Mouse (Mus musculus) midbrain, embryonic 10.5 days (tissue): ENCODE data around the gene Irf2bp1. TPM values are rescaled to one million over a fixed set of nuclear protein-coding genes. Genes with fewer than 3 reads are reported as not detected.
A peak's percentile ranks its signal among the peaks of the same experiment; 100 is the strongest.

ENCODE experiments used
- DNase-seq: peaks from one replicate; pipeline ENCODE4 v3.0.0-alpha.2; 2017; ENCODE audit warnings: low spot score
- H3K27ac ChIP-seq: fragments of 300-500 bp; sonication (generic); replicated peaks from 2 replicates; pipeline ENCODE4 v1.5.1; 2016; ENCODE audit warnings: mild to moderate bottlenecking
- H3K27me3 ChIP-seq: fragments of 300-500 bp; sonication (generic); 2 replicates; pipeline ENCODE4 v1.6.1; 2016; ENCODE audit warnings: low read depth, mild to moderate bottlenecking; ENCODE audit not compliant: poor library complexity, severe bottlenecking
- H3K36me3 ChIP-seq: fragments of 300-500 bp; sonication (generic); 2 replicates; pipeline ENCODE4 v1.6.1; 2016; ENCODE audit warnings: mild to moderate bottlenecking, moderate library complexity
- H3K4me1 ChIP-seq: fragments of 300-500 bp; sonication (generic); 2 replicates; pipeline ENCODE4 v1.6.1; 2016
- H3K4me3 ChIP-seq: fragments of 300-500 bp; sonication (generic); 2 replicates; pipeline ENCODE4 v1.5.1; 2016; ENCODE audit warnings: mild to moderate bottlenecking, moderate library complexity
- H3K9me3 ChIP-seq: fragments of 300-500 bp; sonication (generic); replicated peaks from 2 replicates; pipeline ENCODE4 v1.6.1; 2016; ENCODE audit warnings: mild to moderate bottlenecking
- WGBS: fragments of 180-500 bp; shearing (Covaris S2); methylation state at CpG from one replicate; pipeline ENCODE4 v1.1.7; 2016; 5-methylcytosine and 5-hydroxymethylcytosine counted together
- polyA plus RNA-seq: library from polyadenylated mRNA; unstranded; fragments of >200 nt; fragmentation: Nextera tagmentation; extraction: Ambion mirVana; gene quantifications from 2 replicates; pipeline ENCODE4 v1.2.1, GENCODE M21; 2016

The Irf2bp1 gene
- polyA plus RNA-seq, 1 experiment from 2014 or later = 23.5 TPM

DNA sequence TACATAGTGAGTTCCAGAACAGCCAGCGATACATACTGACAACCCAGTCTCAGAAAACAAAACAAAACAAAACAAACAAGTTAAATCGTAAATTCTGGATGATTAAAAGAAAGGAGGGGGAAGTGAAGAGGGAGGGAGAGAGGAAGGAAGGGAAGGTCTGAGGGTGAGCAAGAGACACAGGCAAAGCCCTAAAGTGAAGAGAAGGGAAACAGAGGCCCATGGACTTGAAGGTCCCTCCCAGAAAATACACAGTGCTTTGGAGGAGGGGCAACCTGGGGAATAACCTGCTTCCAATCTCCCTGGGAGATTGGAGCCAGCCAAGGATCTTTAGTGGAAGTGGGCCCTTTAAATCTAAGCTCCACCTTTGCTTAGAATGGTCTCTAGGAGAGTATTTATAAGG lies 16.7 kb upstream of the Irf2bp1 start, which contains the start of gene Nanos2:
TSS of gene Nanos2 (plus strand) at position 301 of the 400 bp plus-strand sequence.
- DNase-seq = no peak
- H3K27me3 ChIP-seq = peaks cover 14% of the 10 kb centered on the region
- H3K9me3 ChIP-seq = no peaks in the 10 kb centered on the region
- no peaks in the 10 kb centered on the region for H3K36me3 ChIP-seq
- H3K27ac ChIP-seq = no peak within 1 kb of the TSS
- H3K4me1 ChIP-seq = peaks cover 24% of the 10 kb centered on the region
- no peak within 1 kb of the TSS for H3K4me3 ChIP-seq
- WGBS = 84% methylated on average over 2 of the region's 2 CpGs

DNA sequence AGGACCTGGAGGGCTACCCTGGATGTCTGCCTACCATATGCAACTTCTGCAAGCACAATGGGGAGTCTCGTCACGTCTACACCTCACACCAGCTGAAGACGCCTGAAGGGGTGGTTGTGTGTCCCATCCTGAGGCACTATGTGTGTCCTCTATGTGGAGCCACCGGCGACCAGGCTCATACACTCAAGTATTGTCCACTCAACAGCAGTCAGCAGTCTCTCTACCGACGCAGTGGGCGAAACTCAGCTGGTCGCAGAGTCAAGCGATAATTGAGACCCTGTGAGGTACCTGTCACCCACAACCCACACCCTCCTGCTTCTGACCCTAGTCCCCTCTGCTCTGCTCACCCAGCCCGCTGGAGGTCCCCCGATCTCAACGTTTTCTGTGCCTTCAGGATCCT lies 16.1 kb upstream of the Irf2bp1 start:
- Histone ChIP-seq H3K4me3 (no peak overlapping the region), H3K27me3 (peaks cover 20% of the 10 kb centered on the region), H3K9me3 (no peaks in the 10 kb centered on the region), H3K4me1 (peaks cover 31% of the 10 kb centered on the region), H3K36me3 (no peaks in the 10 kb centered on the region), H3K27ac (no peak overlapping the region)
- WGBS = 79% methylated on average over 13 of the region's 13 CpGs
- no peak for DNase-seq

DNA sequence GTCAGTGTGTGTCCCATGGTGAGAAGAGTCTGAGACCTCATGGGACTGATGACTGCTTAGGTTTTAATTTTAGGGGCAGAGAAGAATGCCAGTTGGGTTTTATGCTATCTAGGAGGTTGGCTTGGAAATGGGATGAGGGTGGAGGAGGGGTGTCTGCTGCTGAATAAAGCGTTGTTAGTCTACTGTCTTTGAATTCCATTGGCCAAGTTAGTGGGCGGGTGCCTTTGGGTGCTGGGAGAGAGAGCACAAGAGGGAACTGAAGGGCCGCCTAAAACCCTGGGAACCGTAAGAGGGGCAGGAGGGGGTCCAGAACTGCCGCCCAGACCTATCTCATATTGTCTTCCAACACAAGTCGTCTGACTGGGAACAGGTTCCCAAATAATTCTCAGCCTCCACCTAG lies 15.1 kb upstream of the Irf2bp1 start:
- DNase-seq = no peak
- peaks cover 31% of the 10 kb centered on the region for H3K27me3 ChIP-seq
- 64% methylated on average over 6 of the region's 6 CpGs for WGBS

DNA sequence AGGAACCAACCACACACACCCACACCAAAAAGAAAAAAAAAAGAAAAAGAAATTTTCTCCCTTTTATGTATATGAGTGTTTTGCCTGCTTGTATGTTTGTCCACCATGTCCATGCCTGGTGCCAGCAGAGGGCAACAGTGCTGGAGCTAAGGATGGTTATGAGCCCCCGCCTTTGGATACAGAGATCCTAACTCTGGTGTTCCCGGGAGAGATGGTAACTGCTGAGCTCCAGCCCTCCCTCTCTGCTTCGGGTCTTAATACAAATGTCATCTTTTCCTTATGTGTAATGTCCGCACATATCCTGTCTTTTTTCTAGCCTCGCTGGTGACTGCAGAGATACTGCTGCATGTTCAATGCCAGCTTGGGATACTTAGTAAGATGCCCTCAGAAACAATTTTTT lies 13.8 kb upstream of the Irf2bp1 start:
- peaks cover 36% of the 10 kb centered on the region for H3K4me1 ChIP-seq
- H3K4me3 ChIP-seq = peak overlapping the region; percentile 63
- no peaks in the 10 kb centered on the region for H3K36me3 ChIP-seq
- no peaks in the 10 kb centered on the region for H3K9me3 ChIP-seq
- peak; percentile 37 for DNase-seq
- 10% methylated on average over 5 of the region's 5 CpGs for WGBS
- H3K27ac ChIP-seq = peak overlapping the region; percentile 85
- H3K27me3 ChIP-seq = peaks cover 35% of the 10 kb centered on the region

More for the DNA sequence above, 15.1 kb upstream of the Irf2bp1 start:
- no peaks in the 10 kb centered on the region for H3K9me3 ChIP-seq
- H3K27ac ChIP-seq = no peak overlapping the region
- no peaks in the 10 kb centered on the region for H3K36me3 ChIP-seq
- H3K4me1 ChIP-seq = peaks cover 36% of the 10 kb centered on the region
- H3K4me3 ChIP-seq = no peak overlapping the region

DNA sequence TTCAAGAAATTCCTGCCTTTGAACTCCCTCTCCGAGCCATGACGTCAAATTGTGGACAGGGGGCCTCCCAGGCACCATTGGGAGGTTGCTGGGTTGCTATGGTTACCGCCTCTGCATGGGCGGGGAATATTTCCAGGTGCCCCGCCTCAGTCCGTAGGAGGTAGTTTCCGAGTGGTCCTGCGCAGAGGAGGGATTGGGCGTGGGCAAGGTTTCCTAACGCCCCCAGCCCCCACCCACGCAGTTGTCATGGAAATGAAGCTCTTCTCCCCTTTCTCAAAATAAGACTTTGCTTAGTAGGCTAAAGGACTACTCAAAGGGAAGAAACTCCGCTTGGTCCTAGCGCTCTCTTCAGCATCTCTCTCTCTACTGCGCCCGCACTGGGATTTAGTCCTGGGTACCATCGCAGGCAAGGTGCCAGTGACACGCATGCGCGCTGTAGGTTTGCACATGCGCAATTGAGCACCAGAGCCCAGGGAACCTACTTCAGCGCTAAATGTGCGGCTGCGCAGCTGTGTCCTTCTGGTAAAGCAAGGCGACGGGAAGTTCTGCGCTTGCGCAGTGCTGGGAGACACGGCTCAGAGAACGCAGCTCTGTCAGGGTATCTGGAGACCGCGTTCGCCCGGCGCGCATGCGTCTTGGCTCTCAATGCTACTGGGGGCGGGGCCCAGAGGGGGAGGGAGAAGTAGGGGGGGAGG lies 13.1 kb upstream of the Irf2bp1 start, which contains the start of gene Mypop:
TSS of gene Mypop (plus strand) at position 645 of the 695 bp plus-strand sequence.
- Histone ChIP-seq H3K4me1 (peaks cover 36% of the 10 kb centered on the region), H3K27ac (peak within 1 kb of the TSS; percentile 85), H3K9me3 (no peaks in the 10 kb centered on the region), H3K27me3 (peaks cover 35% of the 10 kb centered on the region), H3K36me3 (no peaks in the 10 kb centered on the region), H3K4me3 (peak within 1 kb of the TSS; percentile 63)
- DNase-seq = peak; percentile 100
- WGBS = under 1% methylated on average over 37 of the region's 37 CpGs

DNA sequence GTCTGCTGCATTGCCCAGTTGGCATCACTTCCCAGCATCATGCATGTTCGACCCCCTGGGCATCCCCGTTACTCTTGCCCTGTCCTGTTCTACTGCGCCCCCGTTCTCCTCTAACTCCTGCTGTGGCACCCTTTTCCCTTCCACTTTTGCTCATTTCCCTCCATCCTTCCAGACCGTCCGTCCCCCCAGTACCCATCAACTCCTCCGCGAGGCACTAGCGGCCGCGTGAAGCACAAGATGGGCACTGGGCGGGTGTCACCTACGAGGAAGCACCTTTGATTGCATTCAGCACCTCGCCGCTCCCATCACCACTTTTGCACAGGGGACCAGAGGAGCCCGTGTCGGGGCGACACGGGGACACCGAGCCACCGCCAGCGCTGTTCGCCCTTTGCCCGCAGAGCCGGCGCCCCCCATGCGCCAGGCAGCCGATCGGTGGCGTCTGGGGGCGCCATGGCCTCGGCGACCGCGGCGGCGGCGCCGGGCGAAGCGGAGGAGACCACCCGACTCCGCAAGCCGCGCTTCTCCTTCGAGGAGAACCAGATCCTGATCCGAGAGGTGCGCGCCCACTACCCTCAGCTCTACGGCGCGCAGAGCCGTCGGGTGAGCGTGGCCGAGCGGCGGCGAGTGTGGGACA lies 12.1 kb upstream of the Irf2bp1 start:
- no peaks in the 10 kb centered on the region for H3K9me3 ChIP-seq
- H3K4me1 ChIP-seq = peaks cover 36% of the 10 kb centered on the region
- peak overlapping the region; percentile 85 for H3K27ac ChIP-seq
- peaks cover 10% of the 10 kb centered on the region for H3K36me3 ChIP-seq
- under 1% methylated on average over 59 of the region's 59 CpGs for WGBS
- H3K4me3 ChIP-seq = peak overlapping the region; percentile 63
- peak; percentile 52 for DNase-seq
- peaks cover 35% of the 10 kb centered on the region for H3K27me3 ChIP-seq

DNA sequence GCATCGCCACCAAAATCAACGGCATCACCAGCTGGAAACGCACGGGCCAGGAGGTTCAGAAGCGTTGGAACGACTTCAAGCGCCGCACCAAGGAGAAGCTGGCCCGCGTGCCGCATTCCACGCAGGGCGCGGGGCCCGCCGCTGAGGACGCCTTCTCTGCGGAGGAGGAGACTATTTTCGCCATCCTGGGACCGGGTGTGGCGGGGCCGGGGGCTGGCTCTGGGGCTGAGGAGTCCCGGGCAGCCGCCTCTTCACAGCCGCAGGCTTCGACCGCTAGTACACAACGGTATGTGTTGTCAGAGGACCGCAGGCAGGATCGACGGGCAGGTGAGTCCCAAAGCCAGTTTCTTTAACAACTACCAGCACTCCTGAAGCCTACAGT lies 11.6 kb upstream of the Irf2bp1 start:
- Histone ChIP-seq H3K9me3 (no peaks in the 10 kb centered on the region), H3K36me3 (peaks cover 13% of the 10 kb centered on the region), H3K4me3 (peak overlapping the region; percentile 63), H3K27ac (peak overlapping the region; percentile 85), H3K4me1 (peaks cover 36% of the 10 kb centered on the region), H3K27me3 (peaks cover 35% of the 10 kb centered on the region)
- DNase-seq = no peak
- WGBS = 3% methylated on average over 31 of the region's 31 CpGs

DNA sequence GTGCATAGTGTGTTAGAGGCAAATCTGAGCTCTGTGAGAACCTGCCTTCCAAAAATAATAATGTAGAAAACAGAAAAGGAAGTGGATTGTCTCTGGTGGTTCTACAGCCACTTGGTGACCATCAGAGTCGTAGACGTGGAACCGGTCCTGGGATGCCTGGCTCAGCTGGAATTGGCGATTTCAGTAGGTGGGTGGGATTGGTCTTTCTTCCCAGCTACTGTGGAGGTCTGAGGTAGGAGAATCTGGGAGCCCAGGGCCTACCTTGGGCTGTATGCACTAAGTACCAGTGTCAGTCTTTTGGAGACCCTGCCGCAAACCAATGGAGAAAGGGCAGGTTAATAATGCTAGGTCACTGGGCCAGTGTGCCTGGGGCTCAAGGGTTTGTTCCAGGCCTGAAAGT lies 10.8 kb upstream of the Irf2bp1 start:
- H3K9me3 ChIP-seq = no peaks in the 10 kb centered on the region
- H3K4me3 ChIP-seq = peak overlapping the region; percentile 63; the same call in 1 of the 2 replicates
- H3K27ac ChIP-seq = no peak overlapping the region
- no peak for DNase-seq
- H3K4me1 ChIP-seq = peaks cover 36% of the 10 kb centered on the region
- H3K27me3 ChIP-seq = peaks cover 35% of the 10 kb centered on the region
- WGBS = 91% methylated on average over 5 of the region's 5 CpGs
- H3K36me3 ChIP-seq = peaks cover 16% of the 10 kb centered on the region

DNA sequence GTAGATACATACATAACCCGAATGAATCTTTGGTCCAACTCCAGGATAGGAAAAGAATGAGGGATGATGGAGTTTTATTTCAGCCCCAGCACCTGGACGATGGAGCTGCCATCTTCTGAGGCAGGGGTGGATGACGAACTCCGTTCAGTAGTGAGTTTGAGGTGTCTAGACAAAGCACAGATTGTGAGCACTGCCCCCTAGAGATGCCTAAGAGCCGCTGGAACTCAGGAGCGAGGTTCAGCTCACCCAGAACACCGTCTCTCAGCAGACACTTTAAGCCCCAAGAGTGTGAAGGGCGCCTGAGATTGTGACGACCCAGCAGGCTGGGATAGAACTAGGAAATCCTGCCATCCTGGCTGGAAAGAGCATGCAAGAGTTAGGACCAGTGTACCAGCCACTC lies 5.0 kb upstream of the Irf2bp1 start:
- DNase-seq = no peak
- Histone ChIP-seq H3K36me3 (peaks cover 21% of the 10 kb centered on the region), H3K27me3 (peaks cover 4% of the 10 kb centered on the region), H3K4me3 (no peak overlapping the region), H3K9me3 (no peaks in the 10 kb centered on the region), H3K4me1 (peaks cover 41% of the 10 kb centered on the region), H3K27ac (0 out of 2 replicates have a peak overlapping the region, but pooled peaks have one; percentile 7)
- WGBS = 45% methylated on average over 9 of the region's 9 CpGs

DNA sequence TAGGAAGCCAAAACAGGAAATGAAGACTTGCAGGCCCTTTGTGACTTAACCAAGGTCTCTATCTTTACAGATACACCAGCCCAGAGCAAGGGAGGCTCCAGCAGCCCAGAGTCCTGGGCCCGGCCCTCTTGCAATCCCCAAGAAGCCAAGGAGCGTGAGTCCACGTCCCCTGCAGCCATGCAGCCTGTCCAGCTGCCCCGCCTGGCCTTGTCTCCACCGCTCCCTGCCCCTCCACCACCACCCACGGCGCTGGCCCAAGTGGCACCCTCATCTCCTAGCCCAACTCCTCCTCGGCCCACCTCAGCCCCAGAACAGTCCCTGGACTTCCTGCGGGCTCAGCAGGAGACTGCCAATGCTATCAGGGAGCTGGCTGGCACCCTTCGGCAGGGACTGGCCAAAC lies 3.4 kb upstream of the Irf2bp1 start:
- no peaks in the 10 kb centered on the region for H3K27me3 ChIP-seq
- peaks cover 28% of the 10 kb centered on the region for H3K36me3 ChIP-seq
- peak overlapping the region; percentile 75 for H3K27ac ChIP-seq
- H3K4me3 ChIP-seq = peak overlapping the region; percentile 50
- H3K4me1 ChIP-seq = peaks cover 54% of the 10 kb centered on the region
- 63% methylated on average over 10 of the region's 10 CpGs for WGBS
- no peak for DNase-seq
- H3K9me3 ChIP-seq = no peaks in the 10 kb centered on the region

DNA sequence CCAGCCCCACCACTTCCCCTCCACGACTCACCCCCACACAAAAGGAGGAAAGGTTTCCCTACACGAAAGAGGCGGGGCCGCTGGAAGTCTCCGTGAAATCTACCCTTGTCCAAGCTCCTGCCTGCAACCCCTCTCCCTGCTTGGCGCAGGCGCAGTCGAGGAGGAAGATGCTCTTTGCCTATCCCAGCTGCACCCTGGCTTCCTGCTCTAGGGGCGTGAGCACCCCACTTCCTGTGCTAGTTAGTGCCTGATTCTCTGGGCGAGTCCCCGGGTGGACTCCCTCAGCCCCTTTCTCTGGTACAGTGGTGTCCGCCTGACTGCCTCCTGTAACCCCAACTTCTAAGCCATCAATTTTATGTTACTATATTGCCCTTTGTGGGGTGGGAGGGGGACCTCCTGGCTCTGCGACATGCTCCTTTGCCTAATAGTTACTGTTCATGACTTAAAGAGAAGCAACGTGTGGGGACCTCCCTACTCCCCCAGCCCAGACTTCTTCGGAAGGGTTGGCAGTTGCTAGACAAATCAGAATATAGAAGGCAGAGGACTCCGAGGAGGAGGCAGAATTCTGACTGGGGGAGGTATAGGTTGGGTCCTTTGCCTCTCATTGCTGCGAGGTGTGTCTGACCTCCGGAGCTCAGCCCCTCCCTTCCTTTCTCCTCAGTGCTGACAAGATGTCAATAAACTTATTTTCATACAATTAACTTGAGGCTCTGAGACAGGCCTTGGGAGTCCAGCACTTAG lies 2.6 kb upstream of the Irf2bp1 start:
- peaks cover 32% of the 10 kb centered on the region for H3K36me3 ChIP-seq
- 46% methylated on average over 18 of the region's 18 CpGs for WGBS
- H3K4me1 ChIP-seq = peaks cover 62% of the 10 kb centered on the region
- H3K4me3 ChIP-seq = peak overlapping the region; percentile 50
- H3K27ac ChIP-seq = peak overlapping the region; percentile 75
- H3K27me3 ChIP-seq = no peaks in the 10 kb centered on the region
- DNase-seq = peak; percentile 56
- no peaks in the 10 kb centered on the region for H3K9me3 ChIP-seq

DNA sequence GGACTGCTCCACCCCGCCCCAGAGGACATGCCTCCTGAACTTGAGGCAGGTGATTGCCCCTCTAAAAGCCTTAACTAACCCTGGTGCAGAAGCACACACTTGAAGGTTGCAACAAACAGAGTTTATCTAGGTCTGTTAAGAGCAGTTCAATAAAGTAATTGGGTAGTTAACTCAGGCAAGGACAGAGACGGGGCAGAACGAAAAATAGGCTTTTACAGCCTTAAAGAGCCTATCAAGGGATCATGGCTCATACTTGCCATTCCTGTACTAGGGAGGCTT lies 2.1 kb upstream of the Irf2bp1 start:
- Histone ChIP-seq H3K4me1 (peaks cover 67% of the 10 kb centered on the region), H3K4me3 (no peak overlapping the region), H3K27ac (0 out of 2 replicates have a peak overlapping the region, but pooled peaks have one; percentile 91)

DNA sequence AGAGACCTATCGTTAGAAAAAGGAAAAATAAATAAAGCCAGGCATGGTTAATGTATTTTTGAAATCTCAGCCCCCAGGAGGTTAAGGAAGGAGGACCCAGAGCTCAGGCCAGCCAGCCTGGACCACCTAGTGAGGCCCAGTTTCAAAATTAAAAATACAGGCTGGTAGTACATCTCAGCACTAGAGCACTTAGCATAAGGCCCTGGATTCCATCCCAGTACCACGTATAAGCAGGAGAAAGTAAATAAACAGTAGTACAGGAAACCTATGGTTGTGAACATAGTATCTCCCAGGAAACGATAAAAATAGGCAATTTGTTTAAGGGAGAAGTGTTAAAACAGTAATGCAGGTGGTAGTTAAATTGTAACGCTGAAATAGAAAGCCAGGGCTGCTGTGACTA lies 1.7 kb upstream of the Irf2bp1 start:
- Histone ChIP-seq H3K36me3 (peaks cover 32% of the 10 kb centered on the region), H3K4me3 (peak overlapping the region; percentile 55), H3K4me1 (peaks cover 71% of the 10 kb centered on the region), H3K27ac (peak overlapping the region; percentile 91), H3K9me3 (no peaks in the 10 kb centered on the region), H3K27me3 (no peaks in the 10 kb centered on the region)
- DNase-seq = no peak
- 51% methylated on average over 4 of the region's 4 CpGs for WGBS

More for the DNA sequence above, 2.1 kb upstream of the Irf2bp1 start:
- WGBS = 84% methylated on average over 3 of the region's 3 CpGs
- no peak for DNase-seq
- Histone ChIP-seq H3K9me3 (no peaks in the 10 kb centered on the region), H3K27me3 (no peaks in the 10 kb centered on the region), H3K36me3 (peaks cover 30% of the 10 kb centered on the region)
